Mouse (Mus musculus): ENCODE measurements around the gene Lmx1a.

GRCm38 (mm10) chr1:167663136-167663535 is 25.9 kb upstream of the Lmx1a start:
- TF ChIP-seq CTCF (conservative IDR thresholded peaks at IDR 0.05; ENCODE audit: low read length) = no peak
- TF ChIP-seq NANOG (IDR thresholded peaks at IDR 0.05; ENCODE audit: borderline replicate concordance, low read length) = no peak
